Mouse (Mus musculus) gastrocnemius, postnatal 36 days (tissue): Measurements from ENCODE around the gene Rnpep. TPM values are rescaled to one million over a fixed set of nuclear protein-coding genes. Genes with fewer than 3 reads are reported as not detected.

Experiments
- DNase-seq, 2 experiments: peaks; one replicate each; pipeline ENCODE4 v3.0.0; 2022
- intact Hi-C: fragments of 180-260 bp; cut with DNase I; formaldehyde crosslinking; loops from one replicate; pipeline ENCODE4 v1.15.1; 2025
- total RNA-seq, 2 experiments: library from RNA; stranded (reverse); gene quantifications; 2 replicates each; pipeline ENCODE4 v1.2.3; 2021

Rnpep gene
- total RNA-seq, 2 experiments from 2014 or later = 11.1 to 11.3 TPM

- intact Hi-C loops = no loop called here
- DNase-seq = no peak
Observed at GRCm38 (mm10) chr1:135213772-135214640, 69.9 kb downstream of the Rnpep start.

Other genes starting within 250 kb of the Rnpep start
- gene Lgr6, start 178.8 kb downstream of the Rnpep start, total RNA-seq = under 1 TPM; 0.39 to 0.51 TPM
- under 1 TPM; 0.27 to 0.56 TPM for gene Ptpn7, start 151.4 kb downstream of the Rnpep start, total RNA-seq
- gene Arl8a, start 137.3 kb downstream of the Rnpep start, total RNA-seq = 10 to 100 TPM; 15.6 to 16.9 TPM
- under 1 TPM; 0.26 to 0.42 TPM for gene Gpr37l1, start 116.4 kb downstream of the Rnpep start, total RNA-seq
- not detected for gene Elf3, start 25.5 kb downstream of the Rnpep start, total RNA-seq
- gene Timm17a, start 29.7 kb upstream of the Rnpep start, total RNA-seq = 100 to 1,000 TPM; 270 to 308 TPM
- gene Lmod1, start 40.7 kb upstream of the Rnpep start, total RNA-seq = 1 to 10 TPM; 2.4 to 4.6 TPM
- gene Shisa4, start 91.2 kb upstream of the Rnpep start, total RNA-seq = 100 to 1,000 TPM; 198 to 200 TPM
- 10 to 100 TPM; 23.4 to 24.1 TPM for gene Ipo9, start 146.4 kb upstream of the Rnpep start, total RNA-seq